Mouse (Mus musculus) thymus, postnatal 25 days (tissue): ENCODE measurements at regions not wholly inside any gene's neighbourhood (a gene's known extent, or its start where the extent isn't known, plus 50 kb on each side); places are given as distances from the start of the nearest gene placed in this dataset.

ENCODE experiments used
- DNase-seq: peaks from one replicate; pipeline ENCODE4 v3.0.0; 2022

DNA sequence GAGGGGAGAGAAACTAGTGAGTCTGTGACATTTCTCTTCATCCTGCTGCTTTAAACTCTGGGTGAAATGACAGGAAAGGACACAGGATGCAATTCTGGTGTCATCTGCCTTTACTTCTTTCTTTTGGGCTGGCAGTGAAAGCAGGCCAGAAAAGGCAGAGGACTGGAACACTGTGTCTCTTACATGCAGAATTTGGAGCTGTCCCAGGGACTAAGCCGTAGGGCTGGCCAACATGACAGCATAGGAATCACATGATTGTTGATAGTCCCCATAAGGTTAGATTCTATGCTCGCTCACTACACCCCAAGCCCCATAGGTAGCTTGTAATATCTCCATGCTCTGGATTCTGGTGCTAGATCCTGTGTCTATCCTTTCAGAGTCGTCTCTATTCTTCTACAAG, 274.5 kb upstream of the Klf4 start:
- DNase-seq = no peak

GRCm38 (mm10) chr4:55805255-55806051, 273.2 kb upstream of the Klf4 start:
- no peak for DNase-seq

DNA sequence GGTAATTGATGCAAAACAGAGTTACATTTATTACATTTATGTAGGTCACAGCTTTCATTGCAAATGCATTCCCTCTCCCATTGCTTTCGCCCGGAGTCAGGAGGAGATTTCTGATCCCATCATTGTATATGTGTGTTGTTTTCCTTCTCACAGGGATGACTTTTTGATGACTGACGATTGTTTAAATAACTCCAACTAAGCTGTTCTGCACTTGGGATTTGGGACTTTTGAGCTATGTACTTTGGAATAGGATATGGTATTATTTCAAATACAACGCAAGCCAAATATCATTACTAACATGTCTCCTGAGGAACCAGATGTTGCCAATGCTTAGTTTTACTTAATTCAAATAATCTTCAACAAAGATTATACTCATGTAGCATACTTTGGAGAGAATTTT, 269.8 kb upstream of the Klf4 start:
- DNase-seq = no peak

DNA sequence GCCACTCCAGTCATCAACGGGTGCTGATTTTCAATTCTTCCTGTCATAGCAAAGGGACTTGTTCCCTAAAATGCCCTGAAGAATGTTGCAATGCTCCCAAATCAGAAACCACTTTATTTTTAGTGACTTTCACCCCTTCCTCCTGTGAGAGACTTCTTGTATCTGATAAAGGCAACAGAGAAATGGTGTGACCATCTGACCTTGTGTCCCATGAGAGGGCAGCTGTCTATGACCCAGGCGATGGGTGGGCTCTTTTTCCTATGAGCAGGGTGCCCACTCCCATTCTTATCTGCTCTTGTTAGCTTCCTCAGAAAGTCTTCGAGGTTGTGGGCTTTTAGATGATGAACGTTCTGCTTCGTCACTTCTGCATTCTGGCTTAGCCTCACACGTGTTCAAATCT, 265.8 kb upstream of the Klf4 start:
- DNase-seq = no peak

DNA sequence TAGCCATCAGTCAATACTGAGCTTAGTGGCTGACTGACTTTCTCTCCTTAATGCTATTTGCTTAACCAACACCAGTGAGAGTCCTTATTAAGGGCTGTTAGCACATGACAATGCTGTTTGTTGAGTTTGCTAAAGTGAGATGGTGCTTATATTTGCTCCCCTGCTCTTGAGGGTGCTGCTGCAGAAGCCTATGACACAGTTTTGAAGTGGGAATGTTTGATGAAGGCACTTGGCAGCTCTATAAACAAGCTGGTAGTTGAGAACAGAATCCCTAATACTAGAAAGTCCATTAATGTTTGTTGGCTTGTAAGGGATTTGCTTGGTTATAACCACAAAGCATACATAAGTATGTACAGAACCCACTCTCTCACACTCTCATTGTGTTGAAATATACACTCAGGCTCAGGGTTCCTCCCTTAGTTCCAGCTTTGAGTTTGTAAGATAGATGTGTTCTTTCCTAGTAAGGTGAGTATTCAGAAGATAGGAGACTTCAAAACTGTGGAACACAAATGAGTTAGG, 249.1 kb upstream of the Klf4 start:
- DNase-seq = no peak

GRCm38 (mm10) chr4:55779581-55779980, 247.3 kb upstream of the Klf4 start:
- DNase-seq = no peak

DNA sequence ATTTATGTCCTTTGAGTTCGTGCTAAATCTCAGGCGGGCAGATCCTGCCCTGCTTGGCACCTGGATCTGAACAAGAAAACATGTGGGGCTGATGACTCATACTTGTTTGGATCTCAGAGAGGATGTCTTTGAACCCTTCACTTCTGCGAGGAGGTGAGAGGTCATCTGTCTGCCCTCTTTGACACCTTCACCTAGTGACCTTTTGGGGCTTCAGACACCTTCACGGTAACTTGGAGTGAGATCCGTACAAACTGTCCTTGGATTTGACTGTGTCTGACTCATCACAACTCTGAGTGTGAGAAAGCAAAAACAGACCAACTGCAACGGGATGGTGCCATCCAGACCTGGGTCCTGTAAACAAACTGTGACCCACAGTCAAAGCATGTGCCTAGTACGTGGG, 243.6 kb upstream of the Klf4 start:
- DNase-seq = no peak

DNA sequence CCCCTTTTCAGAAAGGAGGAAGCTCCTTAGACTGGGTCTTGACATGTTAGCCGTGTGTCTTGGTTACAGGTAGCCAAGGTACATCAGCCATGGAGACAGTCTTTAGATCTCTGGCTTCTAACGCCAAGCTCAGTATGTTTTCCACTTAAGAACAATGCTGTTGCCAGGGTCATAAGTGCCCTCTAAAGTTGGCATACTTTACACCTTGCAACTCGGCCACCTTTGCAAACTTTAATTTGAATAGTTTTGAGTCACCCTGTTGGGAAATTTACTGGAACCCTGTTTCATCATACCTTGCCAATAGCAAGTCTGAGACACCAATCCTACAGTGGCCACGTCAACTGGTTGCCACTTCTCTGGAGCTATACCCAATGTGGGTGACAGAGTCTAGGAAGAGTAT, 242.3 kb upstream of the Klf4 start:
- DNase-seq = no peak

- DNase-seq = no peak
Measured at GRCm38 (mm10) chr4:55769656-55770055, 237.4 kb upstream of the Klf4 start.

DNA sequence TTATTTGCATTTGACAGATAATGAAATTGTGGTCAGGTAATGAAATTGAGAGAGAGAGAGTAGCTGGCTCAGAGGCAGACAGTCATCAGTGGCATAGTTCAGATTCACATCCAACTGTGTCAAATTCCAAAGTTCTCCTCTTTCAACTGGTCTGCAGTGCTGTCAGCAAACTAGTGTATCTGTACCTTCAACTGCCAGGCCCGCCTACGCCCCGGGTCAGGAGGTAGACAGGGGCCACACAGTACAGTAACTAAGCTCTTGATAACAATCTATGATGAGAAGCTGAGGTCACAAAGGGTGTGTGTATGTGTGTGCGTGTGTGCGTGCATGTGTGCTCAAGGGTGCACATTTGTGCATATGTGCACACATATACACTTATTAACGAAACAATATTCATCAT, 236.1 kb upstream of the Klf4 start:
- no peak for DNase-seq

GRCm38 (mm10) chr4:55767133-55767532, 234.9 kb upstream of the Klf4 start:
- no peak for DNase-seq

DNA sequence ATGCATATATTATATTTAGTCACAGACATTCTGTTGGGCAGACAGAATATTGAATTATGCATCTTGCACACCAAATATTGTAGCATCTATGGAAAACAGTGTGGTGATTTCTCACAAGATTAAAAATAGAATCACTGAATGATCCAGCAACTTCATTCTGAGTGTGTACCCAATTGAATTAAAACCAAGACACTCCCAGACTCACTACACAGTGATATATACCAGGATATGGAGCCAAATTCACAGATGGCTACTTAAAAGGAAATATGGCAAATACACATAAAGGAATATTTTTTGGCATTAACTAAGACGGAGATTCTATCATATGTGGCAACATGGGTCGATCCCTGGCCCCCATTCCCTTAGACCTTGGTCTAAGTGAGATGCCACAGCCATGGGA, 233.5 kb upstream of the Klf4 start:
- no peak for DNase-seq

DNA sequence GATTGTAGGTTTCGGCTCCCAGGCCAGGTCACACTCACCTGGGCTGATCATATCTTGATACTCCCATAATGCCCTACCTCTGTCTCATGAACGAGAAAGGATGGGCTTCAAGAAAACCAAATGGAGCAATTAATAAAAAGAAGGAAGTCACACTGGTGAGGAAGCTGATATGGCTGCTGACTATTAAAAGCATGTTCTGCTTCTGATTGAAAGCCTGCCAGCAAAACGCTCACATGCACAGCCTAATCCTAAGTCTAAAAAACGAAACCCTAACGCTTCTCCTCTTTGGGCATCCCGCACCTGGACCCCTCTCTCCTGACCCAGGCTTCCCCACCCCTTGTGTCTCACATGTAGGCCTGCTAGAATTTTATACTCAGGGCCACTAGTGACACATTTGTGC, 230.8 kb upstream of the Klf4 start:
- DNase-seq = no peak

DNA sequence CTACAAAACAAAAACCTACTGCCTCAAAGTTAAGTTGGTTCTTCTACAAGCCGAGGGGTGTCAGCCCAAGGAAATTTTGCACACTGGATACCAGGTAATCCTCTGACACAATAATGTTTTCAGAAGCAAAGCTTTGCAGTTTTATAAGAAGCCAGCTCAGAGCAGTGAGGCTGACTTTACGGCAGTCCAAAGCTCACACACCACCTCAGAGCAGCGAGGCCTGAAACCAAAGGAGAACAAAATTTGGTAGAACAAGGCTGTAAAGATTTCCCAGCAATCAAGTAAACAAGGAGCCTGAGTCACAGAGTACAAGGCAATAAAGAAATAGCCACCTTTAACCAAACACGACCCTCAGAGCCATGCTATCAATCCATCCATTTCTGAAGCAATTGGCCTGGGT, 230.1 kb upstream of the Klf4 start:
- no peak for DNase-seq

DNA sequence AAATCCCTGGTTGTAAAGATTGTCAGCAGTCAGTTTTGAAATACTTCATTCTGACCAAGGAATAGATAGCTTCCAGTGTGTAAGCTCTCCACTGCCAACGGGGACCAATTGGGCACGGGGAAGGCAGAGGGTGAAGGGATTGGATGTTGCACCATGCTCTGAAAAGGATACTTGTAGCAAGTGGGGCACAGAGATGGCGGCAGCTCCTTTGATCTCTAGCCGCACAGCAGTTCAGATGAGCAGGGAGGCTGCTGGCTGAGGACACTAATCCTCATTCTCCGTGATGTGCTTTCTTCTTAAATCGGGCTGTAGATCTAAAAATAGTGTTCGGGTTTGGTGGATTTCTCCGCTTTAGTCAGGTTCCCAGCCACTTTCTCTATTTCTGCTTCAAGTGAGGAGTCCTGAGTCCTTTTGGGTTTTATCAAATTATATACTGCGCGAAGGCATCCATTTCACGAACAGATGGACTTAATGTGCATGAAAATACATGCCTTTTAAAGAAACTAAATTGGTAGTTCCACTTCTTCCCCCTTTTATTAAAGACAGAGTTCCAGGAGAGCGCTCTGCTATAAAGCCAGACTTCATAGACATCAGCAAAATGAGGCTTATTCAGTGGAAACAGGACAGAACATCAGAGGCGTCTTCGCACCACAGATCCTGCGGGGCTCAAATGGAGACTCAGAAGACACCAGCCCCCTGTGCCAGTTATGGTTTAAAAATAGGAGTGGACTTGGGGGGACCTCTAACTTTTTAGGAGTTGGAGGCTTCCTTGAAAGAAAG, 225.1 kb upstream of the Klf4 start:
- DNase-seq = no peak

DNA sequence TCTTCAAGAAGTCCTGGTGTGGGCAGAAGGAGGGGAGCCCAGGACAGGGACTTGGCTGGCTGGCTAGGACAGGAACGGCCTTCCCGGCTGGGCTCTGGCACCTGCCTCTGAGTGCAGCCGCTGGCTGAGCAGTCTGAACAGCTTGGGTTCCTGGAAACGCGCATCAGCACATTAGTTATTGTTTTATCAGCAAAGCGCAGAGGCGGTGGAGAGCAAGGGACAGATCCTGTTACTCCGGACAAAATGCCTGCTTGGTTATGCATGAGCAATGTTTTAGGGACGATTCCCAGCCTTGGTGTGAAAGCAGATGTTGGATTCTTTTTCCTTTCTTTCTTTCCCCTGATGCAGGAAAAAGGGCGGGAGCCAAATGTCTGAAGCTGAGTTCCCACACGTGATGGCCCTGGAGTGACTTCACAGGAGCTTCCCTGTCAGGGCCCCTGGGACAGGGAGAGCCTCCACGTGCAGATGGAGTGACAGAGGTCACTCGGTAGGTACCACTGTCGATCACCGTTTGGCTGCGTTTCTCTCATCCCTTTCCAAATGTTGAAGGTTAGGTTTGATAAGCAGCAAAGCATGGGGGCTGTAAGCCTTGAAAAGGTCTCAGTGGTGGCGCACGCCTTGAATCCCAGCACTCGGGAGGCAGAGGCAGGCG, 217.8 kb upstream of the Klf4 start:
- DNase-seq = no peak

DNA sequence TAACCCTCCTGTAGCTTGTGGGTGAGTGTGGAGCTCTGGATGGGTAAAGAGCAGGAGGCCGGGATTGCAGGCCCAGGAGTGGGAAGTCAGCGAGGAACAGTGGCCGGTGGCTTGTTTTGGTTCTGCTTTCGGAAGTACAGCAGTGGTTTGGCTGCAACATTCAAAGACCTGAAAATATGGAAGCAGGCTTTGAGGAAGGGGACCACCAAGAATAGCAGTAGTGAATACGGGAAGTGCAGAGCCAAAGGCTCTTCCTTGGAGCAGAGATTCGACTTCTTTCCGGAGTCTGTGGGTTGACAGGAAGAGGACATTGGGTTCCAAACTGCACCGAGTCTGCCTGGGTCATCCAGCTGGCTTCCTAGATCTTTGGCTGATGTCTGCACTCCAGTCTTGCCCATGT, 209.1 kb upstream of the Klf4 start:
- no peak for DNase-seq

GRCm38 (mm10) chr4:55740062-55740461, 207.8 kb upstream of the Klf4 start:
- DNase-seq = no peak

DNA sequence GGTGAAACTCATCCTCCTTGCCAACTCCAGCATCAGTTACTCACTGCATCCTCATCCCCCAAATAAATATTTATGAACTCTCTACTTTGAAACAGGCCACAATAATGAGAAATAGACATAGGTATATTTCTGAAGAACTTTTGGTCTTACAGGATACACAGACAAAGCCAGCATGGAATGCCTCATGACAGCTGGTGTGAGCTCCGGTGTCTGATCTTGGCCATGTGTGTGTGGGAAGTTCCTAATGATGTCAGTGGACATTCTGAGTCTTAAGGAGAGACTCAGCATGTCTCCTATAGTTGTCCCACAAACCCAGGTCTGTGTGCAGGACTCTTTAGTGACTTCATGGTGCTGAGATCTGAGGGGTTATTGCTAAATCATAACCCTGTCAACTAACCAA, 206.4 kb upstream of the Klf4 start:
- DNase-seq = no peak

- DNase-seq = no peak
Measured at GRCm38 (mm10) chr4:55735453-55735852, 203.2 kb upstream of the Klf4 start.

DNA sequence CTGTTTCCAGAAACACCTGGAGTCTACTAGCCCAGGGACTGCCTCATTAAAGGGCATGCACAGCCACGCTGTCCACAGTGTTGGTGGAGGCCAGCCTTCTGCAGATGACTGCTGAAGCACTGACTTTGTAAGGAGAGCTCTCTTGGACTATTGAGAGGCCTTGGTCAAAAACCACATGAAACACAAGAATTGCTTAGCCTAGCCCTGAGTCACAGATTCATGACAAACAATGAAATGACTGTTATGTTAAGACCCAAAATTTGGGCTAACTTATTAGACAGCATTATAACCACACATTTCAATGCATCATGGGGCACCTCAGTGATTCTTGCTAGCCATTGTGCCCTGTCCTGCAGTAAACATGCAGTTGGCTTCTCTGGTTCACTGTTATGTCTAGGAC, 202.1 kb upstream of the Klf4 start:
- DNase-seq = no peak

DNA sequence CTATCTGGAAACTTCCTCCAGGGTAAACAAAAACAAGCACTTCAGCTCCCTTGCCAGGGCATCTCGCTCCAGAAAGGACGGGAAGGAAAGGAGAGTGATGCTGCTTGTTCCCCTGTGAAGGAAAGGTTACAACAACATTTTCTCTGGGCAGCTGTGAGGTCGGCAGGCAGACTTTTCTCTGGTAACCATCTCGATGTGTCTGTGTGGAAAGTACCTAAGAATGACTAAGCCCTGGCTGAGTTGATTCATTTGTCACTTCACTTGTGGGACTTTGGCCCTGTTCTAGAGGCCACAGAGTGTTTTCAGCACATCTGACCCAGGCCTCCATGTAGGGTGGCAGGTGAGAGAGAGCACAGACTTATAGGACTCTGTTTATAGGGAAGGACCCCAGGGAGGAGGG, 201.0 kb upstream of the Klf4 start:
- DNase-seq = no peak

GRCm38 (mm10) chr4:55732006-55732405, 199.7 kb upstream of the Klf4 start:
- no peak for DNase-seq

GRCm38 (mm10) chr4:55730266-55730665, 198.0 kb upstream of the Klf4 start:
- no peak for DNase-seq
